Mouse (Mus musculus) kidney, embryonic 16.5 days (tissue): ENCODE data around the gene Hoxc8. TPM values are rescaled to one million over a fixed set of nuclear protein-coding genes. Genes with fewer than 3 reads are reported as not detected.
A peak's percentile ranks its signal among the peaks of the same experiment; 100 is the strongest.

ENCODE experiments used
- ATAC-seq: fragments of 200-750 bp; cut with Nextera tagmentation; 2 replicates; pipeline ENCODE4 v1.8.0; 2017; ENCODE audit warnings: moderate TSS enrichment; ENCODE audit not compliant: low FRiP score, low TSS enrichment
- H3K27ac ChIP-seq: fragments of 300-500 bp; sonication (generic); 2 replicates; pipeline ENCODE4 v1.5.1; 2014; ENCODE audit warnings: low read length
- H3K27me3 ChIP-seq: fragments of 300-500 bp; sonication (generic); 2 replicates; pipeline ENCODE4 v1.6.1; 2014; ENCODE audit warnings: low read length, control low read depth, mixed read lengths; ENCODE audit not compliant: insufficient read depth
- H3K36me3 ChIP-seq: fragments of 300-500 bp; sonication (generic); 2 replicates; pipeline ENCODE4 v1.6.1; 2014; ENCODE audit warnings: low read length, control low read depth, mixed read lengths; ENCODE audit not compliant: insufficient read depth
- H3K4me1 ChIP-seq: fragments of 300-500 bp; sonication (generic); 2 replicates; pipeline ENCODE4 v1.6.1; 2014; ENCODE audit warnings: low read length, control low read depth, mixed read lengths; ENCODE audit not compliant: insufficient read depth
- H3K4me2 ChIP-seq: fragments of 300-500 bp; sonication (generic); replicated peaks from 2 replicates; pipeline ENCODE4 v1.6.1; 2014; ENCODE audit warnings: low read depth, low read length
- H3K4me3 ChIP-seq: fragments of 300-500 bp; sonication (generic); 2 replicates; pipeline ENCODE4 v1.5.1; 2014; ENCODE audit warnings: mild to moderate bottlenecking, low read length
- H3K9ac ChIP-seq: fragments of 300-500 bp; sonication (generic); replicated peaks from 2 replicates; pipeline ENCODE4 v1.6.1; 2014; ENCODE audit warnings: low read length
- H3K9me3 ChIP-seq: fragments of 300-500 bp; sonication (generic); 2 replicates; pipeline ENCODE4 v1.6.1; 2016; ENCODE audit warnings: low read length, control low read depth
- WGBS: fragments of 180-500 bp; shearing (Covaris S2); extraction: QIAGEN DNeasy Blood & Tissue Kit; methylation state at CpG from one replicate; pipeline ENCODE4 v1.1.7; 2014; 5-methylcytosine and 5-hydroxymethylcytosine counted together
- polyA plus RNA-seq: library from polyadenylated mRNA; unstranded; fragments of >200 nt; fragmentation: Nextera tagmentation; extraction: Ambion mirVana; gene quantifications from 2 replicates; pipeline ENCODE4 v1.2.1, GENCODE M21; 2015

Hoxc8 gene
- polyA plus RNA-seq, 1 experiment from 2014 or later = 6.6 TPM

DNA sequence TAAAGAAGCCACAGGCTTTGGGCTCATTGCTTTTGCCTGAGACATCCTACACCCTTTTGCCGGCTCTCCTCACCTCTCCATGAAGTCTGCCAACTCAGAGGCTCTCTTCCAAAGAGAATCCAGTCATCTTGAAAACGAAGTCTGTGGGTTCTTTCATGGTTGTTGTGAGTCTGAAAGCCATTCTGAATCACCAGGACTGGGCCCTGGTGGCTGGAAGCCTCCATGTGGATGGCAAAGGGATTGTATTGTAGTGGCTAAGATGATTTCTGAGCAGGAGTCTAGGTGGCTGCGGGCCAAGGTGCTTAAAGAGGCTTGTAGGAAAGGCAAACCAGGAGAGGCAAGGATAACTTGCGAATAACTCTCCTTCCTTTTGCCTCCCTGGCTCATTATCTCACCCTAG is 11.7 kb downstream of the Hoxc8 start:
- peak overlapping the region; percentile 71 for H3K4me2 ChIP-seq

DNA sequence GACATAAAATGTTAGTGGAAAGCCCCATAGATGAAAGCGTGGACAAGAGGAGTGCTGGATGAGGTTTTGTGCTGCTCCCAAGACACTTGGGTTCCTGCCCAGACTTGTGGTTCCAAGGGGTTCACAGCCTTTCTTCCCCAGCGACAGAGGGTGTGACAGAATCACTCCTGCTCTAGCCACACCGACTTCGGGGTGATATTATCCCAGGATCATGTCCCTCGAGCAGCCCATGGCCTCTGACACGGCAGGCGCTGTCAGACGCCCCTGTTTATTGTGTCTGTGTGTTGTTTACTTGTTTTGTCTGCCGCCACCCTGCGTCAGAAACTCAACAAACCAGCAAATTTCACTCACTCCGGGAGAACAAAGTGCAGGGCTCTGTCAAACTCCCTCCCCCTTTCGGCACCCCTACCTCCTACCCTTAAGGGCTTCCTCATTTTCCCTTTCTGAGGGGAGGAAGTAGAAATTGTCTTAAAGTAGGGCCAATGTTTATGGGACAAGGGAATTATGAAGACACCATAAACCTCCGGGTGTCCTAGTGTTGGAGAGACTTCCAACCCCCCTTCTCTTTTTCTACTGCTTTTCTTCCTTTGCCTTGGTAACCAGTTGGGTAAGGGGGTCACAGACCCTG is 12.5 kb downstream of the Hoxc8 start:
- H3K4me2 ChIP-seq = peak overlapping the region; percentile 71
- no peaks in the 10 kb centered on the region for H3K9me3 ChIP-seq
- peaks cover 42% of the 10 kb centered on the region for H3K27me3 ChIP-seq
- WGBS = 20% methylated on average over 13 of the region's 13 CpGs
- H3K36me3 ChIP-seq = no peaks in the 10 kb centered on the region
- peaks cover 71% of the 10 kb centered on the region for H3K4me1 ChIP-seq
- peak overlapping the region; percentile 90 for H3K9ac ChIP-seq
- ATAC-seq = no peak
- peak overlapping the region; percentile 63 for H3K4me3 ChIP-seq
- H3K27ac ChIP-seq = peak overlapping the region; percentile 65

More for the DNA sequence above, 11.7 kb downstream of the Hoxc8 start:
- H3K4me3 ChIP-seq = peak overlapping the region; percentile 63
- H3K9ac ChIP-seq = peak overlapping the region; percentile 90
- peaks cover 40% of the 10 kb centered on the region for H3K27me3 ChIP-seq
- H3K9me3 ChIP-seq = no peaks in the 10 kb centered on the region
- peak overlapping the region; percentile 65 for H3K27ac ChIP-seq
- H3K4me1 ChIP-seq = peaks cover 64% of the 10 kb centered on the region
- WGBS = 31% methylated on average over 4 of the region's 4 CpGs
- no peak for ATAC-seq
- no peaks in the 10 kb centered on the region for H3K36me3 ChIP-seq

DNA sequence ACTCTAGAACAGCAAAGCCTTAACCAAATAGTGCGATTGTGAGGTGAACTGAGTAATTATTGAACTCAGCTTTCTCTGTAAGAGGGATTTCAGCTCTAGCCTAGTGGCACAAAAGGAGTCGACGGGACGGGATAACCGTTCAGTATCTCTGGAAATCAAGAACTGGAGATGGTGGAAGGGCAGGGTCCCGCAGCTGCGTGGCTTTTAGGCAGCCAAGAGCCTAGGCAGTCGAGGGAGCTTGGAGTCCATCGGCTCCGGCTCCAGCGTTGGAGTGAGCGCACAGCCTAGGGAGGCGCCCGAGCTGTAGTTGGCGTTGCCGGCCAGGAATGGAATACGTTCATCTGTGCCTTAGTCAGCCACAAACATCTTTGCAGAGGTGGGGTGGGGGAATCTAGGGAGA is 14.9 kb downstream of the Hoxc8 start:
- no peaks in the 10 kb centered on the region for H3K9me3 ChIP-seq
- peaks cover 44% of the 10 kb centered on the region for H3K27me3 ChIP-seq
- 0 out of 2 replicates have a peak, but pooled peaks have one; percentile 35 for ATAC-seq
- H3K4me1 ChIP-seq = peaks cover 89% of the 10 kb centered on the region
- H3K27ac ChIP-seq = peak overlapping the region; percentile 95
- peak overlapping the region; percentile 54 for H3K9ac ChIP-seq
- 2% methylated on average over 17 of the region's 17 CpGs for WGBS
- H3K4me3 ChIP-seq = peak overlapping the region; percentile 15
- peak overlapping the region; percentile 50 for H3K4me2 ChIP-seq
- no peaks in the 10 kb centered on the region for H3K36me3 ChIP-seq

DNA sequence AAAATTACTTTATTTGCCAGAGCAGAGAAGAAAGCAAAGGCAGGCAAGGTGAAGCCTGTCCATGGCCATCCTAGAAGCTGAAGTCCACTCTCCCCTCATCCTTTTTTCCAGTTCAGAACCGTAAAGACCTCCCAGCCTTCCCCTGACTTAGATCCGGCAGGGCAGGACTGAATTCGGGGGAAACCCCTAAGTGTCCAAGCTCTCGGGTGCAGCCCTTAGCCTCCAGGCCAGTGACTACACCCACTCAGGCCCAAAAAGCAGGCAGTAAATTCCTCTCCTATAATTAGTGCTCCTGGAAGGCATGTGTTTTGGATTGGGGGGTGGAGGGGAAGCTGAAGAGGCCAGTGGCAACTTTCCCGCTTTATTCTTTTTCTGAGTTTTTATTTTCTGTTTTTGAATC is 15.4 kb downstream of the Hoxc8 start:
- no peaks in the 10 kb centered on the region for H3K36me3 ChIP-seq
- H3K27ac ChIP-seq = peak overlapping the region; percentile 95
- 15% methylated on average over 5 of the region's 5 CpGs for WGBS
- peaks cover 44% of the 10 kb centered on the region for H3K27me3 ChIP-seq
- H3K4me2 ChIP-seq = peak overlapping the region; percentile 50
- ATAC-seq = no peak
- H3K9me3 ChIP-seq = no peaks in the 10 kb centered on the region
- H3K4me1 ChIP-seq = peaks cover 93% of the 10 kb centered on the region
- peak overlapping the region; percentile 15 for H3K4me3 ChIP-seq
- H3K9ac ChIP-seq = peak overlapping the region; percentile 54

DNA sequence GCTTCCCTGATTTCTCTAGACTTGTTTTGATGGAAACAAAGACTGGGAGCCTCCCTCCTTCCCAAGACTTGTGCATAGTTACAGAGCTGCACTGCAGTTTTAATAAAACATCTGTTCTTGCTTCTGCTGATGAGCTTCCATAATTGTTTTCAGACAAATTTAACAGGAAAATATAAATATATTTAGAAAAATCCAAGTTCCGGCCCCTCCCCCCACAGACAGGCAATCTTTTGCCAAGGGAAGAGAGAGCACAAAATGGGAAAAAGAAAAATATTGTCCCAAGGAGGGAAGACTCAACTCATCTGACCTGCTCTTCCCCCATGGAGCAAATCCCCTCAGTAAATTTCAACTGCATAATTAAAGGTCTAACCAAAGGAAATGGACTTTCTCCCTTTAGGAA is 15.9 kb downstream of the Hoxc8 start:
- 9% methylated on average over 1 of the region's 1 CpGs for WGBS
- Histone ChIP-seq H3K27me3 (peaks cover 46% of the 10 kb centered on the region), H3K9ac (peak overlapping the region; percentile 54), H3K4me3 (peak overlapping the region; percentile 15), H3K4me2 (peak overlapping the region; percentile 50), H3K4me1 (peaks cover 93% of the 10 kb centered on the region), H3K27ac (peak overlapping the region; percentile 95), H3K36me3 (no peaks in the 10 kb centered on the region; the same call in 1 of the 2 replicates), H3K9me3 (no peaks in the 10 kb centered on the region)
- no peak for ATAC-seq

DNA sequence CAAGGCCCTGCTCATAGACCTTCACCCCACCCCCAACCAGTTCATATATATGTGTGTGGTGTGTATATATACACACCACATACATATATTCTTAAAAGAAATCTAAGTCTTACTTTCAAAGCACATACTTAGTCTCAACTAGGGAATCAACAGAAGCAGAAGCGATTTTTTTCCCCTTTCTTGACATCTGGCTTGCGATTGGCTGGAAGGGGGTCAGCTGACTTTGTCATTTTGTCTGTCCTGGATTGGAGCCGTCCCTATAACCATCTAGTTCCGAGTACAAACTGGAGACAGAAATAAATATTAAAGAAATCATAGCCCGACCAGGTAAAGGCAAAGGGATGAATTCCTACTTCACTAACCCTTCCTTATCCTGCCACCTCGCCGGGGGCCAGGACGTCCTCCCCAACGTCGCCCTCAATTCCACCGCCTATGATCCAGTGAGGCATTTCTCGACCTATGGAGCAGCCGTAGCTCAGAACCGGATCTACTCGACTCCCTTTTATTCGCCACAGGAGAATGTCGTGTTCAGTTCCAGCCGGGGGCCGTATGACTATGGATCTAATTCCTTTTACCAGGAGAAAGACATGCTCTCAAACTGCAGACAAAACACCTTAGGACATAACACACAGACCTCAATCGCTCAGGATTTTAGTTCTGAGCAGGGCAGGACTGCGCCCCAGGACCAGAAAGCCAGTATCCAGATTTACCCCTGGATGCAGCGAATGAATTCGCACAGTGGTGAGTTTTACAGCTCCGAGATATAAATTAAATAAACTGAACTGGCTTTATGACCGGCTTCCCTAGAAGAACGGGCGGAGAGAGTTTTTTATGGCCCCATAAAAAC is 19.1 kb downstream of the Hoxc8 start:
- H3K36me3 ChIP-seq = no peaks in the 10 kb centered on the region; the same call in 1 of the 2 replicates
- H3K4me3 ChIP-seq = peak overlapping the region; percentile 22
- peaks cover 39% of the 10 kb centered on the region for H3K27me3 ChIP-seq
- H3K9me3 ChIP-seq = no peaks in the 10 kb centered on the region
- H3K9ac ChIP-seq = peak overlapping the region; percentile 64
- WGBS = under 1% methylated on average over 27 of the region's 27 CpGs
- peak overlapping the region; percentile 52 for H3K4me2 ChIP-seq
- no peak for ATAC-seq
- peak overlapping the region; percentile 76 for H3K27ac ChIP-seq
- H3K4me1 ChIP-seq = peaks cover 89% of the 10 kb centered on the region

DNA sequence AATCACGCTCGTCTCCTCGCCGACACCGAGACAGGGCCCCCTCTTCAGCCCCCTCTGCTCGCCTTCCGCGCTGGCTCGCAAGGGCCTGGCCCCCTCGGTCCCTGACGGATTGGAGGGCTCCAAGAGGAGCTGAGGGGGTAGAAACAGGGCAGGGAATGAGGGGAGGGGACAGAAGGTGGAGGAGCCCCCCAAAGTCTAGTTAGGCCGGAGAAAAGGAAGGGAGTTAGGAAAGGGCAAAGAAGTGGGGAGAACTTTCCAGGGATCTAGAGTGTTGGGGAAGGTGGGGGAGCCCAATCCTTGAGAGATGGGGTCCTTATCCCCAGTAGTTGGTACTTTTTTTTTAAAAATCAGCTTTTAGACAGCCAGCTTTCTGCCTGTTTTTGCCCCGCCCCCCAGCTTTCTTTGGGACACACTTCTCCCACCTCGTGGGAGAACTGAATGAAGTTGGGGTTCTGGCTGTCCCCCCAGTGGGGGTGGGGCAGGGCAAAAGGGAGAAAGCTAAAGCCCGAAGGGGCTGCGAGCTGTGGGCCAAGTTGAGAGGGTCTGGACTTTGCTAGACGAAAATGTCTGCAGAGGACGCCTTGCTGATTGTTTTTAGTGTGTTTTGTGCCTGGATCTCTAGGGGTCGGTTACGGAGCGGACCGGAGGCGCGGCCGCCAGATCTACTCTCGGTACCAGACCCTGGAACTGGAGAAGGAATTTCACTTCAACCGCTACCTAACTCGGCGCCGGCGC is 19.9 kb downstream of the Hoxc8 start:
- Histone ChIP-seq H3K9ac (peak overlapping the region; percentile 64), H3K36me3 (no peaks in the 10 kb centered on the region; the same call in 1 of the 2 replicates), H3K27me3 (peaks cover 39% of the 10 kb centered on the region), H3K4me1 (peaks cover 90% of the 10 kb centered on the region), H3K9me3 (no peaks in the 10 kb centered on the region), H3K27ac (peak overlapping the region; percentile 76), H3K4me3 (peak overlapping the region; percentile 22), H3K4me2 (peak overlapping the region; percentile 52)
- no peak for ATAC-seq
- 5% methylated on average over 31 of the region's 31 CpGs for WGBS

DNA sequence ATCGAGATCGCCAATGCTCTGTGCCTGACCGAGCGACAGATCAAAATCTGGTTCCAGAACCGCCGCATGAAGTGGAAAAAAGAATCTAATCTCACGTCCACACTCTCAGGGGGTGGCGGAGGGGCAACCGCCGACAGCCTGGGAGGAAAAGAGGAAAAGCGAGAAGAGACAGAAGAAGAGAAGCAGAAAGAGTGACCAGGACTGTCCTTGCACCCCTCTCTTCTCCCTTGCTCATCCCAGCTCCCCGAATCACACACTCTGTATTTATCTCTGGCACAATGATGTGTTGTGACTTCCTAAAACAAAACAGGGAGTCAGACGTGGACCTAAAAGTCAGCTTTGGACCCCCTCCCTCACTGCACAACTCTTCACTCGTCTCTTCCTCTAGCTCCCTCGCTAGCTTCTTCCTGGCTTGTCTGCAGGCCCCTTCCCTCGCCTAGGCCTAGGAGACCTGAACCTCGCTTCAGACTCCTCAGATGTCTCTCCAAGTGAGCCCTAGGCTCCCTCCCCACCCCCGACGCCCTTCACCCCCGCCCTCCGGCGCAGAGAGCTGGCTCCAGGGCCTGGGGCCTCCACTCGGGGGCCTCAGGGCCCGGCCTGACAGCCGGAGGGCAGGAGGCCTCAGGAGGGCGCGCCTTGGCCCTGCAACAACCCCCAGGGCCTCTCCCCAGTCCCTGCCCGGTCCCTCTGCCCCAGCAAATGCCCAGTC is 20.6 kb downstream of the Hoxc8 start:
- ATAC-seq = no peak
- 7% methylated on average over 28 of the region's 28 CpGs for WGBS
- peak overlapping the region; percentile 52 for H3K4me2 ChIP-seq
- peaks cover 42% of the 10 kb centered on the region for H3K27me3 ChIP-seq
- H3K9ac ChIP-seq = peak overlapping the region; percentile 64
- H3K36me3 ChIP-seq = no peaks in the 10 kb centered on the region; the same call in 1 of the 2 replicates
- H3K9me3 ChIP-seq = no peaks in the 10 kb centered on the region
- peak overlapping the region; percentile 76 for H3K27ac ChIP-seq
- H3K4me1 ChIP-seq = peaks cover 90% of the 10 kb centered on the region
- peak overlapping the region; percentile 22 for H3K4me3 ChIP-seq

DNA sequence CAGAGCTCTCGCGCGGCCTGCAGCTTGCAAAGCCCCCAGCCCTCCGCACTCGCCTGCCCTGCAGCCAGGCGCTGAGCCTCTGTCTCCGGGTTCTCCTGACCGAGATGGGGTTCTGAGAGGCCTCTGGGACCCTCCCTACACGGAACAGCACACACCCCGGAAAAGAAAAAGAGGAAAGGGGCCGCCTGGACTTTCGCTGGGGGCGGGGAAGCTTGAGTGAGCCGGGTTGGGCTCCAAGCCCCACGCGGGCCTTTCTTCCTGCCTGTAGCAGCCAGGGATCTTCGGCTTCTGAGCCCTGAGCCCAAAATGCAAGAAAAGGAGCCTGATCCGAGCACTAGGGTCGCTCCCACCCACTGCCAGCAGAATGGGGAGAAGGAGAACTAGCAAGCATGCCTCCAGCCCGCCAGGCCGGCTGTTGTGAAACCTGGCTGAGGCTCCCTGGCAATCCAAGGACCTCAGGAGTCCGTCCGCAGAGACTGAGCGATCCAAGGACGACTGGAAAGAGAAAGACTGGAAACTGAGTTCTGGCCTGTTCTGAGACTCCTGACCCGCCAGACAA is 21.6 kb downstream of the Hoxc8 start:
- Histone ChIP-seq H3K36me3 (no peaks in the 10 kb centered on the region; the same call in 1 of the 2 replicates), H3K27ac (peak overlapping the region; percentile 71), H3K4me1 (peaks cover 91% of the 10 kb centered on the region), H3K4me3 (peak overlapping the region; percentile 11; the same call in 1 of the 2 replicates), H3K27me3 (peaks cover 45% of the 10 kb centered on the region), H3K4me2 (peak overlapping the region; percentile 37), H3K9me3 (no peaks in the 10 kb centered on the region), H3K9ac (peak overlapping the region; percentile 51)
- ATAC-seq = no peak
- 15% methylated on average over 26 of the region's 26 CpGs for WGBS
